Mouse (Mus musculus): Measurements from ENCODE around the gene Pid1. TPM values are rescaled to one million over a fixed set of nuclear protein-coding genes. Genes with fewer than 3 reads are reported as not detected.

The Pid1 gene
- polyA plus RNA-seq, 1 experiment from 2014 or later: 20.3 TPM

- no peak for DNase-seq (ENCODE audit: low read depth, low spot score)
- H3K27me3 ChIP-seq: no peaks in the 10 kb centered on the region
- ChIA-PET CTCF (interaction anchor here (1.4 to 1.5 kb wide), 2 partner anchors 9 to 26 kb away, joined by 3 read pairs; no protein-coding TSS in a partner anchor), POLR2A (interaction anchor here (0.7 kb wide), 1 partner anchor 143 kb away, joined by 5 read pairs; no protein-coding TSS in a partner anchor)
- no peak for TF ChIP-seq CTCF (IDR thresholded peaks at IDR 0.05)
- in situ Hi-C loops (cut with MboI; ENCODE audit: low pct_unique_long_range_greater_than_20kb): no loop called here
- no peak for ATAC-seq
These were observed 177.1 kb downstream of the Pid1 start for GRCm38 (mm10) chr1:84186756-84187437.

DNA sequence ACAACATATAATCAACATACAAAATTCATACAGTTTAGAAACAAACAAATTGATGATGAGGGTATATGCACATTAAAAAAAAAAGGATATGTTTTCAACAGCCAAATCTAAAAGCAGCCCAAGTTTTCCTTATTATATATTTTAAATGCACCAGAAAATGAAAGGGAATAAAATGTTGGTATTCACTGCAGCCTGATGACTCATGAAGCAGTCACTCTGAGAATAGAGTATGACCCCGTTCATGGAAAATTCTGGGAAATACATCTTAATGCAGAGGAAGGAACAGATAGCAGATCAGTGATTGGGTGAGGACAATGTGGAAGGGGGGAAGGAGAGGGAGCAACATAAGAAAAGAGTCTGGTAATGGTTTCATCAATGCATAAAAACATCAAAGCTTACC is 186.3 kb downstream of the Pid1 start:
- ChIA-PET POLR2A (interaction anchor here (0.7 kb wide), 1 partner anchor 10 kb away, joined by 3 read pairs; no protein-coding TSS in a partner anchor), CTCF (interaction anchor here (1.4 kb wide), 1 partner anchor 10 kb away, joined by 3 read pairs; no protein-coding TSS in a partner anchor)
- TF ChIP-seq CTCF (IDR thresholded peaks at IDR 0.05): no peak
- no peak for DNase-seq (ENCODE audit: low read depth, low spot score)
- in situ Hi-C loops (cut with MboI; ENCODE audit: low pct_unique_long_range_greater_than_20kb): no loop called here
- H3K27me3 ChIP-seq: no peaks in the 10 kb centered on the region
- no peak for ATAC-seq

GRCm38 (mm10) chr1:84177033-84177432 is 186.9 kb downstream of the Pid1 start:
- ATAC-seq: no peak
- H3K27me3 ChIP-seq: no peaks in the 10 kb centered on the region
- CTCF ChIA-PET: no interaction called here
- in situ Hi-C loops (cut with MboI; ENCODE audit: low pct_unique_long_range_greater_than_20kb): no loop called here
- TF ChIP-seq CTCF (IDR thresholded peaks at IDR 0.05): no peak
- DNase-seq (ENCODE audit: low read depth, low spot score): no peak
- POLR2A ChIA-PET: no interaction called here

DNA sequence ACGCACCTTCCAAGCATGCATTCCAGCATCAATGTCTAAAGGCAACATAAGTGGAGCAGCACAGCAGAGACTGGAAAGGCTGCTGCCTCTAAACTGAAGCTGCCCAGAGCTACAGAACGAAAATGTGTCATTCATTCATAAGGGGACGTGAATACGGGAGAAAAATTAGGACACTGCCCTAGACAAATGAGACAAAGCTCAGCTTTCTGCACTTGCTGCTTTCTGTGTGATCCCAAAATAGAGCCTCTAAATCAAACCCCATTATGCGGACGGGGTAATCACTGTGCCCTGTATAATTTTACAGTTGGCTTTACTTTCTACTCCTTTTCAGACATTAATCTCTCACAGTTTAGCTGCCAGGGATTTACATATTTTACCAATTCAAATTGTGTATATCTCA is 191.0 kb downstream of the Pid1 start:
- no peaks in the 10 kb centered on the region for H3K27me3 ChIP-seq
- no peak for ATAC-seq
- in situ Hi-C loops (cut with MboI; ENCODE audit: low pct_unique_long_range_greater_than_20kb): no loop called here
- POLR2A ChIA-PET: no interaction called here
- CTCF ChIA-PET: interaction anchor here (1.0 kb wide), 1 partner anchor 17 kb away, joined by 3 read pairs; no protein-coding TSS in a partner anchor
- no peak for DNase-seq (ENCODE audit: low read depth, low spot score)
- TF ChIP-seq CTCF (IDR thresholded peaks at IDR 0.05): no peak

- ChIA-PET POLR2A (interaction anchor here (0.9 kb wide), 2 partner anchors 11 to 91 kb away, joined by 3 read pairs; no protein-coding TSS in a partner anchor), CTCF (interaction anchor here (0.9 kb wide), 1 partner anchor 17 kb away, joined by 3 read pairs; no protein-coding TSS in a partner anchor)
- ATAC-seq (peak; percentile 74), DNase-seq (ENCODE audit: low read depth, low spot score) (no peak)
- no peak for TF ChIP-seq CTCF (IDR thresholded peaks at IDR 0.05)
- no peaks in the 10 kb centered on the region for H3K27me3 ChIP-seq
- in situ Hi-C loops (cut with MboI; ENCODE audit: low pct_unique_long_range_greater_than_20kb): no loop called here
These were observed 206.2 kb downstream of the Pid1 start for GRCm38 (mm10) chr1:84157790-84158189.

DNA sequence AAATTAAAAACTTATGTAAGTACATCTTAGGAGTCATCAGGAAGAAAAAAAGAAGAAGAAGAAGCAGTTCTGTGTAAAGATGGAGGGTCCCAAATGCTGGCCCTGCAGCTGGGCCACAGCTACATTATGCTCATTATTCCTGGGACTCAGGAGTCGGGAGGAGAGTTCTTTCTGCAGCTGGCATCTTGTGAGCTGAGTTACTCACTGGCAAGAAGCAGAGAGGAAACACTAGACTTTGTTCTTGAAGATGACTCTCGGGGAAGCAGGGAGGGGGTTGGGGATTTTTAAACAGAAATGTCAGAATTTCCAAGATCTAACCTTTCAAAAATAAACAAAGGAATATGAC is 208.4 kb downstream of the Pid1 start:
- in situ Hi-C loops (cut with MboI; ENCODE audit: low pct_unique_long_range_greater_than_20kb): no loop called here
- H3K27me3 ChIP-seq: no peaks in the 10 kb centered on the region
- TF ChIP-seq CTCF (IDR thresholded peaks at IDR 0.05): no peak
- DNase-seq (ENCODE audit: low read depth, low spot score): no peak
- ATAC-seq: no peak
- ChIA-PET CTCF (interaction anchor here (0.6 to 1.9 kb wide), 4 partner anchors 11 to 122 kb away, joined by 3 to 4 read pairs (median 3); no protein-coding TSS in a partner anchor), POLR2A (no interaction called here)

- ATAC-seq: no peak
- CTCF ChIA-PET: interaction anchor here (1.0 to 1.9 kb wide), 2 partner anchors 10 to 36 kb away, joined by 3 to 4 read pairs; no protein-coding TSS in a partner anchor
These were observed 209.0 kb downstream of the Pid1 start for GRCm38 (mm10) chr1:84154725-84155584.

GRCm38 (mm10) chr1:84153943-84154342 is 210.0 kb downstream of the Pid1 start:
- POLR2A ChIA-PET: no interaction called here
- H3K27me3 ChIP-seq: no peaks in the 10 kb centered on the region
- CTCF ChIA-PET: no interaction called here
- no peak for ATAC-seq
- TF ChIP-seq CTCF (IDR thresholded peaks at IDR 0.05): peak; percentile 58
- DNase-seq (ENCODE audit: low read depth, low spot score): no peak
- in situ Hi-C loops (cut with MboI; ENCODE audit: low pct_unique_long_range_greater_than_20kb): no loop called here

More at GRCm38 (mm10) chr1:84154725-84155584, 209.0 kb downstream of the Pid1 start:
- H3K27me3 ChIP-seq: no peaks in the 10 kb centered on the region
- no peak for DNase-seq (ENCODE audit: low read depth, low spot score)
- TF ChIP-seq CTCF (IDR thresholded peaks at IDR 0.05): no peak
- POLR2A ChIA-PET: no interaction called here
- in situ Hi-C loops (cut with MboI; ENCODE audit: low pct_unique_long_range_greater_than_20kb): no loop called here

DNA sequence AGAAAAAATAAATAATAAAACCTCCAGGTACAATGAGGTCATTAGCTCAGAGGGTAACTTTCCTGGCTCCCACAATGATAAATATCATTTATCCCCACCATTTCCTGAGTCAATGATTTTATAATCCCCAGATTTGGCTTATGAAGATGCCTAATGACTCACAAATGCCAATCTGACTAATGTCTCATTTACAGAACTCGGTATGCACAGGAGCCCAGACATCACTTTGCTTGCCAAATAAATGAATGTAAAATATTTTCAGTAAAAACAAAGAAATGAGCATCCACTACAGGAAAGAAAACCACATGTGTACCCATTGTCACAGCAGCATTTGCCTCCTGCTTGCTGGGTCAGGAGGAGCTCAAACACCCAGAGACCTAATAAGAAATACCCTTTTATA is 222.4 kb downstream of the Pid1 start:
- no peaks in the 10 kb centered on the region for H3K27me3 ChIP-seq
- ChIA-PET CTCF (interaction anchor here (1.2 to 2.3 kb wide), 2 partner anchors 9 to 51 kb away, joined by 3 to 8 read pairs; no protein-coding TSS in a partner anchor), POLR2A (no interaction called here)
- ATAC-seq (no peak), DNase-seq (ENCODE audit: low read depth, low spot score) (peak; percentile 30)
- in situ Hi-C loops (cut with MboI; ENCODE audit: low pct_unique_long_range_greater_than_20kb): no loop called here
- peak; percentile 3 for TF ChIP-seq CTCF (IDR thresholded peaks at IDR 0.05)

GRCm38 (mm10) chr1:84132451-84132850 is 231.5 kb downstream of the Pid1 start:
- H3K27me3 ChIP-seq: no peaks in the 10 kb centered on the region
- ChIA-PET POLR2A (no interaction called here), CTCF (interaction anchor here (1.4 to 2.5 kb wide), 4 partner anchors 10 to 156 kb away, joined by 3 to 11 read pairs (median 6); no protein-coding TSS in a partner anchor)
- in situ Hi-C loops (cut with MboI; ENCODE audit: low pct_unique_long_range_greater_than_20kb): loop anchor here (10.0 kb wide), 1 partner anchor 152 kb away; no protein-coding TSS in a partner anchor
- no peak for DNase-seq (ENCODE audit: low read depth, low spot score)
- no peak for TF ChIP-seq CTCF (IDR thresholded peaks at IDR 0.05)
- ATAC-seq: no peak
